Mouse (Mus musculus) heart, postnatal 10 days (tissue): Measurements from ENCODE around the gene Ap1m1. TPM values are rescaled to one million over a fixed set of nuclear protein-coding genes. Genes with fewer than 3 reads are reported as not detected.
A peak's percentile ranks its signal among the peaks of the same experiment; 100 is the strongest.

Experiments
- DNase-seq, 2 experiments: peaks; one replicate each; pipeline ENCODE4 v3.0.0; 2021
- intact Hi-C: fragments of 180-260 bp; cut with DNase I; formaldehyde crosslinking; loops from one replicate; pipeline ENCODE4 v1.15.1; 2025
- total RNA-seq, 2 experiments: library from RNA; stranded (reverse); gene quantifications; 2 replicates each; pipeline ENCODE4 v1.2.3; 2021

The Ap1m1 gene
- total RNA-seq = 10 to 100 TPM; 62.3 to 66.6 TPM

- DNase-seq = peak; percentile 98 to 99
- intact Hi-C loops = loop anchor here (5.0 kb wide), 1 partner anchor 62 kb away; no protein-coding TSS in a partner anchor
These were observed at the start of gene Ap1m1 for GRCm38 (mm10) chr8:72239499-72240402. TSS of gene Ap1m1 (plus strand) at chr8:72240018.

- no peak for DNase-seq
- intact Hi-C loops = no loop called here
These were observed 49.6 kb upstream of the Ap1m1 start for GRCm38 (mm10) chr8:72190215-72190539.

- no peak for DNase-seq
- intact Hi-C loops = no loop called here
These were observed 47.8 kb upstream of the Ap1m1 start for GRCm38 (mm10) chr8:72192065-72192464.

- intact Hi-C loops = no loop called here
- DNase-seq = no peak
These were observed 41.8 kb upstream of the Ap1m1 start for GRCm38 (mm10) chr8:72197997-72198396.

GRCm38 (mm10) chr8:72208582-72208981 is 31.2 kb upstream of the Ap1m1 start:
- intact Hi-C loops = no loop called here
- DNase-seq = no peak

GRCm38 (mm10) chr8:72210222-72210621 is 29.6 kb upstream of the Ap1m1 start:
- intact Hi-C loops = no loop called here
- no peak for DNase-seq

GRCm38 (mm10) chr8:72210710-72211109 is 29.1 kb upstream of the Ap1m1 start:
- intact Hi-C loops = no loop called here

GRCm38 (mm10) chr8:72211846-72212245 is 28.0 kb upstream of the Ap1m1 start:
- no peak for DNase-seq
- intact Hi-C loops = no loop called here

More at GRCm38 (mm10) chr8:72210710-72211109, 29.1 kb upstream of the Ap1m1 start:
- no peak for DNase-seq

GRCm38 (mm10) chr8:72212751-72213150 is 27.1 kb upstream of the Ap1m1 start, which contains the start of gene Cib3:
TSS of gene Cib3 (minus strand) at chr8:72212837.
- intact Hi-C loops = no loop called here
- DNase-seq = no peak

GRCm38 (mm10) chr8:72213536-72213935 is 26.3 kb upstream of the Ap1m1 start, which contains the start of gene Gm11034:
TSS of gene Gm11034 (minus strand) at chr8:72213636.
- no peak for DNase-seq
- intact Hi-C loops = no loop called here

GRCm38 (mm10) chr8:72215060-72215459 is 24.8 kb upstream of the Ap1m1 start:
- peak in 1 of 2 experiments; percentile 10 for DNase-seq
- intact Hi-C loops = loop anchor here (5.0 kb wide), 1 partner anchor 38 kb away; no protein-coding TSS in a partner anchor

GRCm38 (mm10) chr8:72215871-72216270 is 23.9 kb upstream of the Ap1m1 start:
- no peak for DNase-seq
- intact Hi-C loops = loop anchor here (5.0 kb wide), 1 partner anchor 39 kb away; no protein-coding TSS in a partner anchor

GRCm38 (mm10) chr8:72218781-72219540 is 20.9 kb upstream of the Ap1m1 start:
- intact Hi-C loops = loop anchor here (5.0 kb wide), 1 partner anchor 42 kb away; no protein-coding TSS in a partner anchor
- DNase-seq = no peak

- intact Hi-C loops = loop anchor here (5.0 kb wide), 1 partner anchor 42 kb away; no protein-coding TSS in a partner anchor
- peak; percentile 91 to 94 for DNase-seq
These were observed 20.1 kb upstream of the Ap1m1 start, which contains the start of gene Fam32a for GRCm38 (mm10) chr8:72219541-72220363. TSS of gene Fam32a (plus strand) at chr8:72219730.

- DNase-seq = no peak
- intact Hi-C loops = no loop called here
These were observed 19.1 kb upstream of the Ap1m1 start for GRCm38 (mm10) chr8:72220758-72221157.

- DNase-seq = no peak
- intact Hi-C loops = no loop called here
These were observed 17.2 kb upstream of the Ap1m1 start for GRCm38 (mm10) chr8:72222656-72223055.

- intact Hi-C loops = loop anchor here (5.0 kb wide), 1 partner anchor 63 kb away; no protein-coding TSS in a partner anchor
- no peak for DNase-seq
These were observed 565 bp downstream of the Ap1m1 start for GRCm38 (mm10) chr8:72240403-72240763.

- intact Hi-C loops = loop anchor here (5.0 kb wide), 1 partner anchor 64 kb away; no protein-coding TSS in a partner anchor
- DNase-seq = peak in 1 of 2 experiments; percentile 13
These were observed 1.1 kb downstream of the Ap1m1 start for GRCm38 (mm10) chr8:72240951-72241350.

GRCm38 (mm10) chr8:72242226-72242625 is 2.4 kb downstream of the Ap1m1 start:
- intact Hi-C loops = loop anchor here (5.0 kb wide), 1 partner anchor 65 kb away; no protein-coding TSS in a partner anchor
- DNase-seq = no peak

- DNase-seq = no peak
- intact Hi-C loops = loop anchor here (5.0 kb wide), 1 partner anchor 67 kb away; no protein-coding TSS in a partner anchor
These were observed 4.8 kb downstream of the Ap1m1 start for GRCm38 (mm10) chr8:72244610-72245009.
